Mouse (Mus musculus): Measurements from ENCODE around the gene Fstl1.

Gene Fstl1

DNA sequence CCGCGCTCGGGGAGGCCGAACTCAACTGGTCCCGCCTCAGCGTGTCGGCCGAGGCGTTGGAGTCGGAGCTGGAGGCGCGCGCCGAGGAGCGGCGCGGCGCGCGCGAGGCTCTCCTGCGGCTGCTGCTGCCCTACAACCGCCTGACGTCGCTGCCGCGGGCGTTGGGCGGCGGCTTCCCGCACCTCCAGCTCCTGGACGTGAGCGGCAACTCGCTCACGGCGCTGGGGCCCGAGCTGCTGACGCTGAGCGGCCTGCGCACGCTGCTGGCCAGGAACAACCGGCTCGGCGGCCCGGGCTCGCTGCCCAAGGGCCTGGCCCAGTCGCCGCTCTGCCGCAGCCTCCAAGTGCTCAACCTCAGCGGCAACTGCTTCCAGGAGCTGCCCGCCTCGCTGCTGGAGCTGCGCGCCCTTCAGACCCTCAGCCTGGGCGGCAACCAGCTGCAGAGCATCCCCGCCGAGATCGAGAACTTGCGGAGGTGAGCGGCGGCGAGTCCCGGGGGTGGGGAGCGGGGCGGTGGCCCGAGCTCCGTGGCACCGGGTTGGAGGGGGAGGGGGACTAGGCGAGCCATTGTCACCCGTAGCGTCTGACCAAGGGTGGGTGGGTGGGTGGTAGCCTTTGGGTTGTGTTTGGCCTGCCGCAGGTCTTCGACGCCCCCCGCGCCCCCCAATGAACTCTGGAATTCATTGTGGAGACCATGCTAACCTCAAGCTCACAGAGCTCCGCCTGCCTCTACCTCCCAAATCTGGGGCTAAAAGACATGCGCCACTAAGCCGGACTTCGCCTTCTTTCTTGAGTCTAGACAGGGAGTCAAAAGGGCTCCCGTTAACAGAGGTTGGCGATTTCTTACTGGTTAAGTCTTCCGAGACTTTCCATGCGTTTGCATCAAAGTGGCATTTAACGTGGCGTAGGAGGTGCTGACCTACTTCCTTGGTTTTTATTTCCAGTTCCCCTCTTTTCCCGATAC, 92.1 kb downstream of the Fstl1 start:
- no peak for DNase-seq (ENCODE audit: low read depth)

DNA sequence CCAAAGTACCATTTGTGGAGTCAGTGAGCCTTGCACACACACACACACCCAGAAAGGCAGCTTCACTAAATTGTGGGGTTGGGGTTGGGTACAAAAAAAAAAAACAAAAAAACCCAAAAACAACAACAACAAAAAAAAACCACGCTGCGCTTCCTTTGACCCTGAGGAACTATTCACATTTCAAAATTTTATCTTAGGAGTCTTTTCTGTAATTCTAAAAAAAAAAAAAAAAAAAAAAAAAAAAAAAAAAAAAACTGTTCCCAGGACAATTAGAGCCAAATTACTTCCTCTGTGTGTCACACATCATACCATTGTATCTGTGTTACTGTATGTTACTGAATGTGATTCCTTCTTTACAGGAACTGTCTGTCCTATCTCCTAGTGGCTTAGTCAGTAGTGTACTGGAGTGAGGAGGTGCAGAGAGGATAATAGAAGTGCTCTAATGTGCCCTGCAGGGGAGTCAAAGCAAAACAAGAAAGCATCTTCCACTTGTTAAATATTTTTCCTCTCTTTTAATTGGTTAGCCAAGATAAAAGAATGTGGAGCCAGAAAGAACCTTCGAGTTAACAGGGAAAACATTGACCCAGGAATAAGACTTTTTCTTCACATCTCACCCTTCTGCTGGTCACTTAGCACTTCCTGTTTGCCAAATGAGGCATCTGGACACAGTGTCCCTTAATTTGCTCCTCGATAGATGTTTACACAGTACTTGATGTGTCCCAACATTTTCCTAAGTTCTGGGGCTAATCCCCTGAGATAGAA, 93.0 kb downstream of the Fstl1 start:
- no peak for DNase-seq (ENCODE audit: low read depth)

DNA sequence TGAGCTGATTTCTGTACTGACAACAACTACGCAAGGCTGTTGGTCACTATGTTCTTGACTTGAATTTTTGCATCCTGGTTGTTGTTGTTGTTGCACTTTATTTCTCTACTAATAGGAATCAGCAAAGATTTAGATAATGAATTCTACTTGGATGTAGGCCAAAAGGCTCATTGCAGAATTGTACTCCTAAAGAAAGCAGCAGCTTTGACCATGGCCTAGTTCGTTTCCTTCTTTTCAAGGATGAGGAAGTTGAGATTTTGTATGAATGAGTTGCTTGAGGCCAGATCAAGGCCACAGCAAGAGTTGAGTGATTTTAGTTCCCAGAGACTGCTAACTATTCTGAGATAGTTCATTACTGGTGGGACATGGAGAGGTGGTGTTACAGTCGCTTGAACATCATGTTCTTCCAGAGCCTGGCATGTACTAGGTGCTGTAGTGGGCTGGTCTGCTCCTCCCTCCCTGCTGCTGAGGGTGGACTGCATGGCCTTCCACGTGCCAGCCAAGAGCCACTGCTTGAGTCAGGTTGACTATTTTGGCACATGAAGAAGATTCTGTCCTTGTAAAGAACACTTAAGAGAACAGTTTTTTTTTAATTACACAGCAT, 94.5 kb downstream of the Fstl1 start:
- no peak for DNase-seq (ENCODE audit: low read depth)

DNA sequence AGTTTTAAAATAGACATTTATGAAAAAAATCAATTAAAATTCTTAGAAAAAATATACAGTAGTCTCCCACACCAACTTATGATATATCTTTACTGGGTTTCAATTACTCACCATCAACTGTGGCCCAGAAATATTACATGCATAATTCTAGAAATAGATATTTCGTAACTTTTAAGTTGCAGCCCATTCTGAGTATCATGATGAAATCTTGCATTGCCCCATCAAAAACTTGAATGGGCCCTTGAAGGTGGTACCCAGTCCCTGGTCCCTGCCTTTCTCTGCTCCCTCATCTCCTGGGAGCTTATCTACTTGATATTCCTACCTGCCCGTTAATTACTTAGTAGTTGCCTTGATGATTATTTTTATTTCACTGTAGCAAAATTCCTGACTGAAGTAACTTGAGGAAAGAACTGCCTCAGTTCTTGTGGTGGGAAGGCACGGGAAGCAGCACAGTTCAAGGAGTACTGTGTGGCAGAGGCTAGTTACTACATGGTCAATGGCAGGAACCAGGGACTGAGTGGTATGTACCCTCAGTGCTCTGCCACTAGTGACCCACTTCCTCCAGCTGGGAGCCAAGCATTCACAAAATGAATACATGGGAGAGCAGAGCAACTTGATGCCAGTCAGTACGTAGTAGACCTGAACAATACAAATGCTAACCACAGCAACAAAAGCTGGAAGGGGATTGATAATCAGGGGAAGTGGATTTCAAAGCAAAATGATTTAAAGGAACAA, 98.0 kb downstream of the Fstl1 start:
- DNase-seq (ENCODE audit: low read depth), result no peak

DNA sequence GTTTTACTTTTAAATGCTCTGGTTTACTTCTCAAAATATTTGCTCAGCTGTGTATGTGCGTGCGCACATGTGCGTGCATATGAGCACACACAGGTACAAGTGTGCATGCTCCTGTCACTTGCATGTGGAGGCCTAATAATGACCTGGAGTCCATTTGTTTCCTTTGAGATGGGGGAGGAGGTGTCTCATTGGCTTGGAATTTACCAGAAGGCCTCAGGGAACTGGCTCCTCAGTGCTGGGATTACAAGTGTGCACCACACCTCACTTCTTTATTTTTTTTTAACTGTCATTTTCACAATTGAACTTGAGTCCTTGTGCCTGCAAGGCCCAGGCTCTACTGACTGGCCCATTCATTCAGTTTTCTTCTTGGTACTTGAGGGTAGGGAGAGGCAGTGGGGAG, 100.7 kb downstream of the Fstl1 start:
- DNase-seq (ENCODE audit: low read depth), result no peak

DNA sequence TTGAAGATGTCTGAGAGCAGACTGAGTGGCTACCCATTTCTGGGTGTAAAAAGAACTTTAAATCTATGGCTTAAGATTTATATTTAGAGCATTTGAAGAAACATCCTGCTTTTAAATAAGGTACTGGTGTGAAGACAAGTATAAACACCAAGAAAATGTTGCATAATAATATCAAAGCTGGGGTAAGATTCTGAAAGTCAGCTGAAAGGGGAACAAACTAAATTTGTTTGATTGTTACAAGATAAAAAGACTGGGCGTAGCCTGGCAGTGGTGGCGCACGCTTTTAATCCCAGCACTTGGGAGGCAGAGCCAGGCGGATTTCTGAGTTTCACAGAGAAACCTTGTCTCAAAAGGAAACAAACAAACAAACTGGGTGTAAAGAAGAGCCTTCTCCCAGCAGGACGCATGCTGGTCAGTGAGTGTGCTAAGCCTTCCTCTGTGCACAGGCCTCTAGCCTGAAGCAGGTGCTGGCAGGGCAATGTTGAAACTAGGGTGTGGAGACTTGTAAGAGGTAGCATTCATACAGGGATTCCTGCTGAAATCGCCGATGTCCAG, 102.4 kb downstream of the Fstl1 start:
- DNase-seq (ENCODE audit: low read depth), result no peak

DNA sequence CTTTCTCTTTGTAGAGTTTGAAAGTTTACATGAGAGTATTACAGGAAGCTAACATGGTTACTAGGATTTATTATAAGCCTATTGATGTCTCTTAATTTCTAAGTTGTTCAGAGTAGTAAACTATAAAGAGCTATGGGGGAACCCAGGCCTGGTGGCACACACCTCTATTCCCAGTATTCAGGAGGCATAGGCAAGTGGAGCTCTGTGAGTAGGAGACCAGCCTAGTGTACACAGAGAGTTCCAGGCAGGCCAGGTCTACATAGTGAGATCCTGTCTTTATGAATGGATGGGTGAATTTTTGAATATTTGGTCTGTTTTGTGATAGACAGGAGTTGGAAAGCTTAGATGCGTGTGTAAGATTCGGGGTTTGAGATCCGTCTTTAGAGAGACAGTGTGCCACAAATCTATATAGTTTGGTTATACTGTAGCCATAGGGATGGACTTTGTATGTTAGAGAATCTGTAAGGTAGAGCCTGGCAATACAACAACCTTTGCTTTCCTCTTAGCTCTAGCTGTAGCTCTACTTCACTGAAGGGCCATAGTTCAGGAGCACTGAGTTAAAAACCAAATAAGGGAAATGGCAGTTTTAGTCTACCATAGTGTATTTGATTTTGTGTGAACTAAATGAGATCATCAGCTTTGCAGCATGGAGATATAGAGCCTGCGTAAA, 103.2 kb downstream of the Fstl1 start:
- DNase-seq (ENCODE audit: low read depth), result no peak

DNA sequence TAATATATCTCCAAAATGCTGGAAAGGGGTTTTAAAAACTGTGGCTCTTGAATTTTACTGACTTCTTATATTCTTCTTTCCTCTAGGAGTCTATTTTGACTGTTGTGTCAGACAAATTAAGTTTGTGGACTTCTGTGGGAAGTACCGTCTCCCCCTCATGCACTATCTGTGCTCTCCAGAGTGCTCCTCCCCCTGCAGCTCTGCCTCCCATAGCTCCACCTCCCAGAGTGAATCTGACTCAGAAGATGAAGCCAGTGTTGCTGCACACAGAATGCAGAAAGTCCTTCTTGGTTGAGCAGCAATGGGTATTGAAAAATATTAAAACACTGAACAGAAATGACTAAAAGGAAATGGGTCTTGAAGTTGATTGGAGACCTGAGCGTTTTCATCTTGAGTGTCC, 104.5 kb downstream of the Fstl1 start:
- DNase-seq (ENCODE audit: low read depth), result no peak

Data from c-Kit-positive CD71-negative TER-119-negative erythroid progenitor cells, embryonic 14.5 days (primary cell).